Mouse (Mus musculus) spleen, postnatal 14 days (tissue): ENCODE measurements at regions not wholly inside any gene's neighbourhood (a gene's known extent, or its start where the extent isn't known, plus 50 kb on each side); places are given as distances from the start of the nearest gene placed in this dataset.

Experiments used
- DNase-seq, 2 experiments: peaks; one replicate each; pipeline ENCODE4 v3.0.0; 2021 to 2022; ENCODE audit warnings: low spot score in 2 of 2

DNA sequence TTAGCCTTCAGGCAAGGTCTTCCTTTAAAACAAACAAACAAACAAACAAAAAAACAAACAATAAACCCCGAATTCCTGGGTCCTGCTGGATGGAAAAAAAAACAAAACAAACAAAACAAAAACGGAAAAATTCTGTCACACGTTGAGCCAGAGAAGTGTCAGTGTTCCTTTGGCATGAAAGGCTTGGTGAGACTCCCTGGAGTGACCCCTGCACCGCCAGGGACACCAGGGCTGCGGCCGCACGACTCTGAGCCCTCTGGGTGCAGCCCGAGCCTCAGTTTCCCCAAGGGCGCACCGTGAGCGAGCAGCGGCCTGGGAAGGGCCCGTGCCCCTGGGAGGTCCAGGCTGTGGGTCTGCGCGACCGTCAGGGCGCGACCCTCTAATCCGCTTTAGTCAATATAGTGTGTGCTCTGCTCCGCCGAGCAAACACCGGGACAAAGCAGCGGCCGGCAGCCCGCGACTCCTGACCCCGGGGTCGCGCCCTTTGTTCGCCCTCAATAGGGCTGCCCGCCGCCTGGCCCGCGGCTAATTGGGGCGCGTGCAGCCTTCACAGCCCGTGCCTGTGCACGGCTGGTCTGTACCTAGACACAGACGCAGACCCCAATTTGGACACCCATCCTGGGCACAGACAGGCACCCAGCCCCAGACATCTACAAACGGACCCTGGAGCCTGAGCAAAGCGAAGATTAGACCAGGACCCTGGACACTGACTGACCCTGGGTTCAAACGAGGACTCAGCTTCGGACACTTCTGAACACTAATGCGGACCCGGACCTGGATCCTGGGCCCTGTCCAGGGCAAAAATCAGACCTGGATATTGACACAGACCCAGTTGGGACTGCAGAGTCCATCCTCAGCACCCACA, 74.0 kb upstream of the Ppara start:
- no peak for DNase-seq

DNA sequence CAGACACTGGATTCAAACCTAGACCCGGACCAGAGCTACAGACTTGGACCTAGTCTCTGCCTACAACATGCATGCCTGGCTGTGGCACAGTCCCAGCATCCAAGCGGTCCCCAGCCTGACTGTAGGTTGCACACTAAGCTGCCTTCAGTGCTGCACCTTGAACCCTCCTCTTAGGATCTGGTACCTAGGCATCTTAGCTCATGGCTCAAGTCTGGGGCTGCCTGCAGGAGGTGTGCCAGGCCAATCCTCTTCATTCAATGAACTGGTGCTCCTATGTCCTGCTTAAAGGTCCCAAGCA, 73.4 kb upstream of the Ppara start:
- no peak for DNase-seq

DNA sequence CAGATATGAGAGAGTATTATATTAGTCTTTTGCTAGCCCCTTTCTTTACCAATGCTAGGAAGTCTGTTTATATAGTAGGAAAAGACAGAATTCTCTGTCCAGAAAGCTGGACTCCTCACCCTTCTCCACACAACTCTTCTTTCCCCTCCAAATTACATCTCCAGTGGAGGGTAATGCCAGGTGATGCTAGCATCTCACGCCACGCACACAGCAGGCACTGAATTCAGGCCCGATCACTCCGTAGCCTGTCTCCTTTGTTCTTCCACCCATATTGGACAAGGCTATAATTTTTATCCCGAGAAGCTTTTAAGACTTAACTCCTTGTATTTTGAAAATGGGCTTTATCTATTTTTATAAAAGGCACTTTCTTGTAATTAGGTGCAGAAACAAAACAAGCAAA, 73.0 kb upstream of the Ppara start:
- DNase-seq, result no peak

DNA sequence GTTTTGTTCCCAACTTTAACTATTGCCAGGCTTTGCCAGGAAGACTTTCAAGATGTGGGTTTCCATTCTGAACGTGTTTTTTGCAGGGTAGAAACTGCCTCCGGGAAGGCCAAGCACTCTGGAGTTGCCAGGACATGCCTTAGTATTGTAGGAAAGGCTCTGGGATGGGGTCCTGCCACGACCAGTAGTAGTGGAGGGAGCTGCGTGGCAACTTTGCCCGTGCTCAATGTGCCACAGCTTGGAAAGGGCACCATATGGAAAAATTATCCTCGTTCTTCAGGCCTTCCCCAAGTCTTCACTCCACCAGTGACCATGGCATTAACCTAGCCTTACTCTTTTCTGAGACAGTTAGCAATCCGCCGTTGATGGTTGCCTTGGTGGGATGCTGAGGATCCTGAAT, 72.5 kb upstream of the Ppara start:
- DNase-seq, result no peak

DNA sequence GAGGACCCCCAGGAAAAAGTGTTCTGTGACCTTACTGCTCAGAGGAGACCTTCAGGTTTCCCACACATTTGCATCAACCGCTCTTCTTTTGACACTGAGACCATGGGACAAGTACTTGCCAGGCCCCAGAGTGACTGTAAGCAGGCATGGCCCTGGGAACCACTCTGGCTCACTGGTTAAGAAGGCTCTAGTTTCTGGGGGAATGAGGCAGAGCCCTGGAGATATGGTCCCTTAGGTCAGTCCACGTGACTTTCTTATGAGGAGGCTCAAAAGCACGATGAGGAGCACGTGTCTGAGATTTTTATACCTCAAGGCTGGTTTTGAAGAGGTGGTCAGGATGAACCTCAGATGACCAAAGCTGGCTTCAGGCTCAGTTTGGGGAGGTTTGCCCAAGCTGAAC, 72.1 kb upstream of the Ppara start:
- DNase-seq, result no peak

DNA sequence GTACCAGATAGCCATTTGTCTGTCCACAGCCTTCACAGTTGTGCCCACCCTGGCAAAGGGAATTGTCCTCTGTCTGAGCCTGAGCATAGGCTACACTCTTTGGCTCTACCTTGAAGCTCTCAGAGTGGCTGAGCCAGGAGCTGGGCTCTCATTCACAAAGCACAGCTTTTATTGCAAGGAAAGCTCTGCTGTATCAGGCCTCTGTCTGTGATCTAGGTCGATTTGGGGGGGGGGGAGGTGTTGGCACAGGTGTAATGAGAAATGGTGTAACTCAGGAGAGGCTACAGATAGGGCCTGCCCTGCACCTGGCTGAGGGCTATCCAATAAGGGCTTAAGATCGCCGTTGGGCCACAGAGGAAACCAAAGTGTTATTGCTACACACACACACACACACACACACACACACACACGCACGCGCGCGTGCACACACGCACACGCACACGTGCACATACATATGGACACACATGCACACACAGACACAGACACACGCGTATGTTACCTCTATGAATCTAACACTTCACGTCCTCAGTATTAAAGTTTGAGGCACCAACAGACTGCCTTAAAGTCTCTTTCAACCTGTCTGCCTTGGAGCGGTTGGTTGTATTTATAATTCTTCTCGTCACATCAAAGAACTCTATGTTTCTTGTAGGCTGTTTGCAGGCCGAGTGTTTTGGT, 70.9 kb upstream of the Ppara start:
- DNase-seq, result no peak

DNA sequence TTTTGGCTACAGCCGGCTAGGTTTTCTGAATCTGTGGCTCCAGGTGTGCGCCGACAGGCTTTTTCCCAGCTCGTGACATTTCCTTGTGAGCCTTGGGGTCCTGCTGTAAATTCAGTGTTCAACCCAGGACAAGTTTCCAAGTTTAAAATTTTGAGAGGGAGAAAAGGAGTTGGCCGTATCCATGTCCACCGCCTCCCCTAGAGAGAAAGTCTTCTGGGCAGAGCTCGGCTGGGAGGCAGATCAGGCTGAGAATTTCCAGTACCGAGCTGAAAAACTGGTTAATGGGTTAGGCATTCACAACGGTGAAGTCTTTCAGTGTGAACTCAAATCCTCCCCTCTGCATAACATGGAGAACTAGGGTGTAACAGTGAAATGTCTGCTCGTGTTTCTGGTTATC, 70.4 kb upstream of the Ppara start:
- DNase-seq, result no peak

DNA sequence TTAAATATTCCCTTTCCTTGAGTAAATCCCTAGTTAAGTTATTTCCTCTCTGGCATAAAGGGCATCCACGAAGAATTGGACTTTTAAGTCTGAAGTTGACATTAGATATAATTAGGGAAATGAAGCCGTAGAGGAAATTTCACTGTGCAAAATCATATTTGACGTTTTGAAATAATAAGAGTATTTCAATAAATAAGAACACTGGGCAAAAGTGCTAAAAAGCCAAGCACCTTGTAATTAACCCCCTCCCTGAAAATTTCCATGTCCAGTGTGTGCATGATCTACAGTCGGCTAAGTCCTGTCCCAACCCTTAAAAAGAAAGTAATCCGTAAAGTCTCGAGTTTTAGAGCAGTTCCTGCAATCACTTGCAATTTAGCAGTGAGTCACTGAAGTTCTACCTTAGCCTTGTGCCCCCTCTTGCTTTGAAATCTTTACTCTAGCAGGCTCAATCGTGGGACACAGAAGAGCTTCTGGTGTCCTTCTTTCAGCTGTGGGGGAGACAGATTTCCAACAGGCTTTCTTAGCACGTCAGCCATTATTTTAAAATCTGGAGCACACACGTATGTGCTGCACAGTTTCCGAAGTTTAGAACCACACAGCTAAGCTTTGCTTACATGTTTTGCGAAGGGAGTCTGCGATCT, 69.5 kb upstream of the Ppara start:
- no peak for DNase-seq

DNA sequence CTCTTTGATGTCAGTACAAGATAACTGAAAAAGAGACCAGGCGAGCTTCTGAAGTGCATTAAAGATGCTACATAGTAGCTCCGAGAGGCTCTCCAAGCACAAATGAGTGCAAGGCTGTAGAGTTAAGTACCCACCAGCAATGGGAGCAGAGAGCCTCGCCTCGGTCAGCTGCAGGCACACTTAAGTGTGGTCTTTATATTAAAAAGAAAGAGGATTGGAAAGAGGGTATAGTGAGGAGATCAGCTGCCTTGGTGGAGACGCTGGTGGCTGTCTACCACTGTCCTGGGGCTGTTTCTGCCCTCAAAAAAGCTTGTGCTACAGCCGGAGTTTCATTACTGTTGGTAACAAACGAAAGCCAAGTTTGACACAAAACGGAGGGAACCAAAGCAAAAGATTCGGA, 68.3 kb upstream of the Ppara start:
- DNase-seq, result no peak

DNA sequence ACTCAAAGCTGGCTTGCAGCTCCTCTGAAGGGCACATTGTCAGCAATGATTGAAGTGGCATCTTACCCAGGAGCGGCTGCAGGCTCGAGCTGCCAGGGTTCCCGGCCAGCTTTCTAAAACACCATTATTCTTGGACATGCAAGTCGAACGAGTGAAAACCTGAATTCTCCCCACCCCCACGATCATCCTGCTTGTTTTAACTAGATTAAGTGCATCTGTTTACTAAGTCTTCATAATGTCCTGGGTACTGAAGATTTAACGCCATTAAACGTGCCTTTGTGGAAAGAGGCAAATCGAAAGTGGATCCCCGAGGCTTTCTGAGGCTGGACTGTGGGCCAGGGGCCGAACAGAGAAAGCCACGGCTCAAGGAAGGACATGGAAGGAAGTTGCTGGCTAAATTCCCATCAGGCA, 67.4 kb upstream of the Ppara start:
- no peak for DNase-seq

DNA sequence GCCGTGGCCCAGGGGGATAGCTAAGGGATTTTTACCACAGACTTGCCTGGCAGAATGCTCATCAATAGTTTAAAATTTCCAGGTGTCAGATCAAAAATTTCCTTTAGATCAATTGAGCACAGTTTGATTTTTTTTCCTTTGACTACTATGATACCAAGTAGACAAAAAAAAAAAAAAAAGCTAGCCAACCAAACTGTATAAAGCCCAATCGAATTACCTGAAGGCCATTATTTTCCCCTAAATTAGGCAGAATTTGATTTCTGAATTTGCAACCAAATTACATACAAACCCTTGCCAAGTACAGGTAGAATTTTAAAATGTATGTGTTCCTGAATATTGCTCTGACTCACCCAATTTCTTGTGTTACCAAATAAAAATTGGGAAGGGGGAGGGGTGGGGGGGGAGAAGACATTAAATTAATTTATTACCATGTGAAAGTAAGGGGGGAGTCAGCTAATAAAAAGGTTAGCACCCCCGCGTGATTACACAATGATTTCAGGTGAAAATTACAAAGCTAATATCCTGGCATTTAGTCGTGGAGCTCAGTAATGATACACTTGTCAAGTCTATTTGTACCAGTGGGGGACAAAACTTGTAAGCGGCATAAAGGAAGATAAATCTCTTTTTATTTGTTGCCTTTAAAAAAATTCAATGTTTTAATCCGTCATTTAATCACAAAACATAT, 66.7 kb upstream of the Ppara start:
- no peak for DNase-seq

DNA sequence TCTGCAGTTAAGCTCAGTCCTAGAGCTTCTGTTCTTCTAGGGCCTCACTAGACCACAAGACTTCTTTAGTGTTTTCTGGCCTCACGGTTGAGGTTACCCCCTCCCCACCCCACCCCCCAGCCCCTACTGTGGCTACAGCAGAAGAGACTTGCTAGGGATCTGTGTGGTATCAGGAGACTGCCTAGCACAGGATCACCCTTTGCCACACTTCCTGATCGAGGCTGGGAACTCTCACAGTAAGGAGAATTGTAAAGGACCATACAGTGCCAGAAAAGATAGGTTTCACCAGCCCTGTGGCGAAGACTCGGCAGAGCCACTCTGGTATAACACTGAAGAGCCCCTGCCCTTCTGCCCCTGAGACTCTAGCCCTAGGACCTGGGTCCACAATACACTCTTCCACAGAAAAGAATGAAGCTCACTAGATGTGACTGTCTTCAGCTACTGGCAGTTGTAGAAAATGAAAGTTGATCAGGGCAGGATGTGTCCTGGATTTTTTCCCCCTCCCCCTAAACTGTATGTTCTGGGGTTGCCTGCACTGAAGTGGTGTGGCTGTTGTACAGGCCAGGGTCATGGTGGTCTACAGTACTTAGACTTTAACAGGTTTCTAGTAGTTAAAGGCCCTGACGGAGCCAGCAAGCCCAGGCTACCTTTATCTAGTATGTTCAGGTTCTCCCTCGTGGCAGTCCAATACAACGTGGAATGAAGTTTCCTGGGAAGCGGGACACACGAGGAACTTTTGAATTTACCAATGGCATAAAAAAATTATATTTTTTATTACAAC, 65.7 kb upstream of the Ppara start:
- no peak for DNase-seq

DNA sequence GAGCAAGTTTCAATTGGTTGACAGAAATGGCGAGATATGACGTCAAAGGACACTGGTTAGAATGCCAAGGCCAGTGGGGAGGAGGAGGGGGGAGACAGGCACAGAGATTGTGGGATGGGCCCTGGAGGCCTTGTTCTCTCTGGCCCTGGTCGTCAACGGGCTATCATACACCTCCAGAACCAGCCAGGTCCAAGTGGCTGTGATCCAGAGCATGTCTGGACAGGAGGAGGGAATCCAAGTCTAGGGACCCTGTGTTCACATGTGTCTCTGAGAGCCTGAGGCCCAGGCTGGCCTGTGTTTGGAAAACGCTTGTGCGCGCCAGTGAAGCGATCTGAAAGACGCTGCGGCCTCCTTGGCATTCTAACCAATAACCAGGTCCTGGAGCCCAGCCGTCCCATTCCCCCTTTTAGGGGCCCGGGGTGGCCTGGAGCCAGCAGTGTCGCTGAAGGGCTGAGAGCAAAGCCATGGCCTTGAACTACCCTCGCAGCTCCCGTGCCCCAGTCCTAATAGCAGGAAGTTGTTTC, 65.1 kb upstream of the Ppara start:
- no peak for DNase-seq

DNA sequence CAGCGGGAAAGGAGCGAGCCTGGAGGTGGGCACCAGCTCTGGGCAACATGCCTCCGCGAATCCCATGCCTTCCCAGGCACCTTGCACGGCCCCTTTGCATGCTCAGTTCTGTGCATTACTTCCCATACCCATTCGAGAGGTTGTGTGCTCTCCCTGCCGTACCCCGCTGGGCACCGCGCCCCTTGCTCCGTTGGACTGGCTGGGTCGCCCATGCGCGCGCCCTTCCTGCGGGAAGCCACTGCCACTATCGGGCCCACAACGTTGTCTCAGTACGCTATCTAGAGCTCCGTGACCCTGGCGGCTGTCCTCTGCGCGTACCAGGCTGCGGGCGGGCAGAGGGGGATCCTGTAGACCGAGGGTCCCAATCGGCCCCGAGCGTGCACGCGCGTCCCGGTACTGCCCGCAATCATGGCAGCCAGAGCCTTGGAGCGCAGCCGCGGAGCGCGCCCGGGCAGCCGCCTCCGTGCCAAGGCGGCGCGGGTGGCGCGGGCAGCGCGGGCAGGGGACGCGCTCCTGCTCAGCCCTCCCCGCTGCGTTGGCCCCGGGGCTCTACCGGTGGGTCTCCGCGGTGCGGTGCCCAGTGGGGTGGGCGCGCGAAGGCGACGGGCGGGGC, 64.5 kb upstream of the Ppara start:
- no peak for DNase-seq

DNA sequence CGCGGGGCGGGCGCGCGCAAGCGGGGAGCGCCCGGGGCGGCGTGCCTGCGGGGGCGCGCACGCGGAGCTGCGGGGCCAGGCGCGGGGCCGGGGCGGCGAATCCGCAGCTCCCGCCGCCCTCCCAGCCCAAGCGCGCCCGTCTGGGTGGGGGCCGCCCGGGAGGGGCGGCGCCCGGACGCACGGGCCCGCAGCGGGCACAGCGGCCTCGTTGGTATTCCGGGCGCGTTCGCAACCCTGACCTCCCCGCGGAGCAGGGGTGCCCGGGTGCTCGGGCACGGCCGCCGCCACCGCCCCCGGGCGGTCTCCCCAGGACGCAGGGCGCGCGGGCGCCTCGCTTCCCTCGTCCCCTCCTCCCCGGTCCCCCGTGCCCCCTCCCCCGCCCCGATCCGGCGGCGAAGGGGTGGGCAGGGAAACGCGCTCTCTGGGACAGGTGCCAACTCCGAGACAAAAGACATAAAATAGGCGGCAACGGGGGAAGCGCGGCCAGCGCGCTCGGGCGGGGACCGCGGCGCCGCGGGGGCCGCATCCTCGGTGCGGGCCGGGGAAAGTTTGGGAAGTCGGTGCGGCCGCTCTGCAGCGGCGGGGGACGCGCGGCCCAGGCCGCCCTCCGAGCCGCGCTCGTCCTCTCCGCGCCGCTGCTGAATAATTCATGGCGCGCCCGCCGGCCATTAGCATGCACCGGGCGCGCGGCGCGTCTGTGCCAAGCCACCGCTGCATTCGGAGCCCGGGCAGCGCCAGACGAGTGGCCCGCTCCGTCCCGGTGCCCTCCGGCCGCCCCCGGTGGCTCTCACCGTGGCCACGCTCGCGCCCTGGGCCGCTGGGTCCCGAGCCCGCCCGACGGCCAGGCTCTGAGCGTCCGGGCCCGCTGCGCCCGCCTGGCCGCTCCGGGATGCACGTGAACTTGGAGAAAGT, 63.7 kb upstream of the Ppara start:
- DNase-seq, result no peak

DNA sequence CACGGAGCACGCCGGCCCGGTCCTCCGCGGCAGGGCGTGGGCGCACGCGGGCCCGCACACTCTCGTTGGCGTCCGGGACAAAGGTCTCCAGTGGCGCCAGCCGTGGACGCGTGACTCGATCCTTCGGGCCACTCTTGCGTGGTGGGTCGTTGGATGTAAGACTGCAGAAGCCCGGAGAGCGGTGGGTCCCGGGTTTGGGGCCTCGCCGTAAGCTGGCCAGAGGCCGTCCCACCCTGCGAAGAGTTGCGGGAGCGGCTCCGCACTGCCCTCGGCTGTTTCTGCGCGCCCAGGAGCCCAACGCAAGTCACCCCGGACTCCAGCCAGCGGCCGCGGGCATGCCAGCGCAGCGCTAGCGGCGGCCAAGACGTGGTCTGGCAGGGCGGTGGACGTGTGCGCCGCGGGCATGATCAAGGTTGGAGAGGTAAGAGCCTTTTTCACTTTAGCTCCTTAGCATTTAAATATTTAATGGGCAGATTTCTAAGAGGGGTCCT, 63.0 kb upstream of the Ppara start:
- no peak for DNase-seq

DNA sequence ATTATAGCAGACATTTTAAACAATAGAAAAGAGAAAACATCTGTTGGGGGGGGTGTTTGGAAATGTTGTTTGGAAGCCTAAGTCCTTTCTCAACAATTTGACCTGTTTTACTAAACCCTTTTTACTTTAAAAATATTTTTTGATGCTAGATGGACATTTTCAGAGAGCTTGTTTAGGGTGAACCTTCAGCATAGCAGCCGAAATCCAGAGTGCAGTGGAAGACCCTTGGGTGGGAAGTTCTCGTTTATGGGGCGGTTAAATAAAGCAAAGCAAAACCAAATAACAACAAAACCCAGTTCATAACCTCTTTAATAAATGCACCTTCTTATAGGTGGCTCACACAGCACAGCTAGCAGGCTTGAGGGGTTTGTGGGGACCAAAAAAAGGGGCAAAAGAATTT, 62.4 kb upstream of the Ppara start:
- DNase-seq, result no peak

DNA sequence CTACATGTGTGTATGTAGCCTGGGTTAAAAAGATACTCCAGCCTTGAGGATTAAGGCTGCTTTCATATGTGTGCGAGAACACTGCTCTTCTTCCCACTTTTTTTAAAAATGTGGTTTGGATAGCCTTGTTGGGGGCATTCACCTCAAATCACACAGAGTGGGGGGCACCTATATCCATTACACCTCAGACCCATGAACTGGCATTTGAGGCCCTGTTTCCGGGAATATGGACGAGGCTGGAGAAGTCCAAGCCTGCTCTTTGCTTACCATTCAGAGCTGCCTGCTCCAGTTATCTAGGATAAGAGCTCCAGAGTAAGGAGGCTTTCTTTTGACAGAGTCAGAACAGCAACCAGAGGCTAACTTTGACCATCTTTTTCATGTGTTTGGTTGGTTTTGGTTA, 61.9 kb upstream of the Ppara start:
- no peak for DNase-seq

DNA sequence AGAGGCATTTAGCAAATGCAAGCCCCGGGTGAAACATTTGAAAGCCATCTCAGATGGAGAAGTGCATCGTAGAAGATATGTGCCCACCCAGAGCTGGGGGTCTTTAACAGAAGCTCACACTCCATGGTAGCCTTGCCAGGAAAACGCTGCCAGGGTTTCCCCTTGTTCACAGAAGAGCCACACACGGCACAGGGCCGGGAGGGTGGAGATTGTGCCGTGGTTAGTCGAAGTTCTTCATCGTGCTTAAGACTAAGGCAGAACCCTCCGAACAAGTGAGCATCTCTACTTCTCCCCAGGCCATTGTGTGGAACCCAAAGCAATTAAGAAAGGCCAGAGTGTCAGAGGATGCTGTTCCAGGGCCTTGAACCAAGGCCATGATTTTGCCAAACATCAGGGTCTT, 61.3 kb upstream of the Ppara start:
- DNase-seq, result no peak
